Mouse (Mus musculus) B cell, adult 2 months (primary cell): ENCODE data around the gene Bag2.

Experiments
- DNase-seq, 2 experiments: peaks; one replicate each; pipeline ENCODE4 v3.0.0; 2022

The Bag2 gene

GRCm38 (mm10) chr1:33757491-33758041 lies at the start of gene Bag2:
Bag2 (minus strand) TSS chr1:33757795.
- DNase-seq: peak; percentile 51 to 56

GRCm38 (mm10) chr1:33803323-33803722 lies 45.7 kb upstream of the Bag2 start:
- DNase-seq: no peak

- DNase-seq: no peak
Observed at GRCm38 (mm10) chr1:33799620-33800019, 42.0 kb upstream of the Bag2 start.

GRCm38 (mm10) chr1:33788493-33788892 lies 30.9 kb upstream of the Bag2 start:
- DNase-seq: no peak

GRCm38 (mm10) chr1:33788072-33788471 lies 30.5 kb upstream of the Bag2 start:
- no peak for DNase-seq

GRCm38 (mm10) chr1:33784561-33784960 lies 27.0 kb upstream of the Bag2 start:
- no peak for DNase-seq

- no peak for DNase-seq
Observed at GRCm38 (mm10) chr1:33776175-33776611, 18.6 kb upstream of the Bag2 start.

GRCm38 (mm10) chr1:33772106-33772505 lies 14.5 kb upstream of the Bag2 start:
- DNase-seq: no peak

GRCm38 (mm10) chr1:33771621-33772020 lies 14.0 kb upstream of the Bag2 start:
- DNase-seq: no peak

GRCm38 (mm10) chr1:33768827-33769226 lies 11.2 kb upstream of the Bag2 start:
- DNase-seq: no peak

GRCm38 (mm10) chr1:33768091-33768787 lies 10.6 kb upstream of the Bag2 start:
- no peak for DNase-seq

GRCm38 (mm10) chr1:33766520-33767508 lies 9.2 kb upstream of the Bag2 start:
- no peak for DNase-seq

- no peak for DNase-seq
Observed at GRCm38 (mm10) chr1:33765468-33766080, 8.0 kb upstream of the Bag2 start.

GRCm38 (mm10) chr1:33763826-33764225 lies 6.2 kb upstream of the Bag2 start:
- DNase-seq: no peak

- DNase-seq: peak in 1 of 2 experiments; percentile 3
Observed at GRCm38 (mm10) chr1:33758488-33758887, 893 bp upstream of the Bag2 start.

- DNase-seq: peak; percentile 9 to 10
Observed at GRCm38 (mm10) chr1:33757033-33757413, 572 bp downstream of the Bag2 start.

GRCm38 (mm10) chr1:33756258-33757032 lies 1.1 kb downstream of the Bag2 start:
- no peak for DNase-seq

GRCm38 (mm10) chr1:33755799-33756198 lies 1.8 kb downstream of the Bag2 start:
- no peak for DNase-seq

GRCm38 (mm10) chr1:33754965-33755735 lies 2.4 kb downstream of the Bag2 start:
- DNase-seq: no peak

- DNase-seq: no peak
Observed at GRCm38 (mm10) chr1:33754089-33754488, 3.5 kb downstream of the Bag2 start.

- no peak for DNase-seq
Observed at GRCm38 (mm10) chr1:33751283-33751682, 6.3 kb downstream of the Bag2 start.
